Mouse (Mus musculus) gastrocnemius, adult 8-10 months (tissue): ENCODE measurements around the gene Gm13285. TPM values are rescaled to one million over a fixed set of nuclear protein-coding genes. Genes with fewer than 3 reads are reported as not detected.
"Not testable (repeated sequence)": the region's sequence is repeated elsewhere in the genome, so short reads cannot be mapped to it uniquely, and the experiment has no call there.

Experiments used
- DNase-seq, 2 experiments: peaks; one replicate each; pipeline ENCODE4 v3.0.0; 2022; ENCODE audit warnings: low spot score in 2 of 2
- total RNA-seq, 4 experiments: library from RNA; stranded (reverse); gene quantifications; 2 replicates each; pipeline ENCODE4 v1.2.4; 2022

The Gm13285 gene
- total RNA-seq, 4 experiments from 2014 or later: not detected

DNA sequence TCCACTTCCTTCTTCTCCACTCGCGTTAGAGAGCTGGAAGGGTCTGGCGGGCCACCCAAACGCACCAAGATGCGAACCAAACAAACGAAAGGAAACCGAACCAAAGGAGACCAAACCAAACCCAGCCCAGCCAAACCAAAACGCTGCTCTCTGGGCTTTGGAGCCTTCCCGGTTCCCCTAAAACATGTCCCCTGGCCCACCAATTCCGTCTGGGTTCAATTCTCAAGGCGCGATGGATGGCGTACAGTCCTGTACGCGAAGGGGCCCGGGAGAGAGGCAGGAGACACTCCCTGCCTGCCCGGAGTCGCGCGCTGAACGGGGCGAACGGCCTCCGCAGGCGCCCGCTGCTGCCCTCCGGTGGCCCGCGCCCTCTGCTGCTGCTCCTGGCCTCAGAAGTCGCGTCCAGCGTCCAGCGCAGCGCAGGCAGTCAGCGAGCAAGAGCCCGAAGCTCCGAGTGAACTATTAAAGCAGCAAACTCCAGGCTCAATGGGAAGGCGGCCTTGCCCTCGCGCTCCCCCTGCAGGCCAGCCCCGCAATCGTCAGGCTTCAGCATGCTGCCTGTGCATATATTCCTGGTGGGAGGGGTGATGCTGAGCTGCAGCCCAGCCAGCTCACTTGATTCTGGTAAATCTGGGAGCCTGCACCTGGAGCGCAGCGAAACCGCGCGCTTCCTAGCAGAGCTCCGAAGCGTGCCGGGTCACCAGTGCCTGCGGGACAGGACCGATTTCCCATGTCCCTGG, 5.4 kb upstream of the Gm13285 start, which contains the start of gene Gm13275:
Gene Gm13275 (plus strand): TSS at position 552 of the 740 bp plus-strand sequence.
- peak; percentile 63 for DNase-seq

GRCm38 (mm10) chr4:88797097-88797496, 2.4 kb upstream of the Gm13285 start, which contains the start of gene Gm13279:
TSS of gene Gm13279 (plus strand) at chr4:88797397.
- DNase-seq: not testable (repeated sequence)

- not testable (repeated sequence) for DNase-seq
Observed at GRCm38 (mm10) chr4:88802954-88803353, 3.5 kb downstream of the Gm13285 start, which contains the start of gene Gm13287. TSS of gene Gm13287 (plus strand) at chr4:88803254.

- DNase-seq: not testable (repeated sequence)
Observed at GRCm38 (mm10) chr4:88805231-88805630, 5.8 kb downstream of the Gm13285 start, which contains the start of gene Gm13288. TSS of gene Gm13288 (plus strand) at chr4:88805531.

- DNase-seq: peak in 1 of 2 experiments; percentile 10
Observed at GRCm38 (mm10) chr4:88805761-88806160, 6.3 kb downstream of the Gm13285 start.

GRCm38 (mm10) chr4:88815928-88816327, 16.5 kb downstream of the Gm13285 start, which contains the start of gene Ifna7:
TSS of gene Ifna7 (plus strand) at chr4:88816228.
- DNase-seq: no peak

- DNase-seq: no peak
Observed at GRCm38 (mm10) chr4:88819659-88820058, 20.2 kb downstream of the Gm13285 start, which contains the start of gene Ifna11. TSS of gene Ifna11 (plus strand) at chr4:88819959.

GRCm38 (mm10) chr4:88822995-88823394, 23.5 kb downstream of the Gm13285 start:
- DNase-seq: no peak

DNA sequence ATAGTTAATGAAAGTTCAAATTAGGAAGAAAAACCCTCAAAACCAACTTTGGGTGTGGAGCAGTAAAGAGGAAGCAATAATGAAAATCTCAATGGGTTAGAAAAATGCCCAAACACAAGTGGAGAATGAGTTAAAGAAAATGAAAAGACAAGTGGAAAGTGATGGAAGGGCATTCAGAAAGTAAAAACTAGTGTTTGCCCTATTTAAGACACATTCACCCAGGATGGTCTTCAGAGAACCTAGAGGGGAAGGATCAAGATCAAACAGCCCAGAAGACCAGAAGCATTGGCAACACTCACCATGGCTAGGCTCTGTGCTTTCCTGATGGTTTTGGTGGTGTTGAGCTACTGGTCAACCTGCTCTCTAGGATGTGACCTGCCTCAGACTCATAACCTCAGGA, 27.7 kb downstream of the Gm13285 start, which contains the start of gene Ifna6:
Gene Ifna6 (plus strand): TSS at position 301 of the 400 bp plus-strand sequence.
- DNase-seq: not testable (repeated sequence)

- DNase-seq: no peak
Observed at GRCm38 (mm10) chr4:88830523-88830922, 31.1 kb downstream of the Gm13285 start.

DNA sequence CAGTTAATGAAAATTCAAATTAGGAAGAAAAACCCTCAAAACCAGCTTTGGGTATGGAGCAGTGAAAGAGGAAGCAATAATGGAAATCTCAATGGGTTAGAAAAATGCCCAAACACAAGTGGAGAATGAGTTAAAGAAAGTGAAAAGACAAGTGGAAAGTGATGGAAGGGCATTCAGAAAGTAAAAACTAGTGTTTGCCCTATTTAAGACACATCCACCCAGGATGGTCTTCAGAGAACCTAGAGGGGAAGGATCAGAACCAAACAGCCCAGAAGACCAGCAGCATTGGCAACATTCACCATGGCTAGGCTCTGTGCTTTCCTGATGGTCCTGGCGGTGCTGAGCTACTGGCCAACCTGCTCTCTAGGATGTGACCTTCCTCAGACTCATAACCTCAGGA, 35.8 kb downstream of the Gm13285 start, which contains the start of gene Ifna5:
Gene Ifna5 (plus strand): TSS at position 301 of the 400 bp plus-strand sequence.
- DNase-seq: not testable (repeated sequence)

- no peak for DNase-seq
Observed at GRCm38 (mm10) chr4:88838828-88839227, 39.4 kb downstream of the Gm13285 start.

DNA sequence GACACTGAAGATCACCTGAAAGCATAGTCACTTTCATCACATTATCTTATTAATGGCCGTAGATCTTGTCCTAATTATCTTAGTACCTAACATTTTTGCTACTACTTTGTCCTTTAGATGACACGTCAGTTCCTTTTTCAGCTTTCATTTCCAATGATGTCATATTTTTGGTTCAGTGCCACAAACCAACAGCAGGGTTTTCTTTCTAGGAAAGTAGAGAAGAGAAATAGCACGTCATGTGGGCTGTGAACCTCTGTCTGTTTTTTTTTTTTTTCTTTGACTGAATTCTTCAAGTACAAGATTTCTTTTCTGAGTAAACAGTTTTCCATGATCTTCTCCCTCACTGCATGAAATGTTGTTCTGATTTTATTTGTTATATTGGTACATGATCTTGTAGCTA, 40.6 kb downstream of the Gm13285 start:
- no peak for DNase-seq

- no peak for DNase-seq
Observed at GRCm38 (mm10) chr4:88841438-88841911, 42.0 kb downstream of the Gm13285 start, which contains the start of gene Ifna4. TSS of gene Ifna4 (plus strand) at chr4:88841861.

GRCm38 (mm10) chr4:88845334-88845733, 45.9 kb downstream of the Gm13285 start:
- no peak for DNase-seq

DNA sequence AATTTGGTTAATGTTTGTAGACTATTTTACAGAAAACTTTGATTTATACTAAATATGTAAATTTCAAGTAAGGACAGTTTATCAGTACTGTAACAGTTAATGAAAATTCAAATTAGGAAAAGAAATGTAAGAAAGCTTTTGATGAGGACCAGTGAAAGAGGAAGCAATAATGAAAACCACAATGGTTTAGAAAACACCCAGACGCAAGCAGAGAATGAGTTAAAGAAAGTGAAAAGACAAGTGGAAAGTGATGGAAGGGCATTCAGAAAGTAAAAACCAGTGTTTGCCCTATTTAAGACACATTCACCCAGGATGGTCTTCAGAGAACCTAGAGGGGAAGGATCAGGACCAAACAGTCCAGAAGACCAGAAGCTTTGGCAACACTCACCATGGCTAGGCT, 50.2 kb downstream of the Gm13285 start, which contains the start of gene Ifna1:
Gene Ifna1 (plus strand): TSS at position 390 of the 400 bp plus-strand sequence.
- DNase-seq: no peak

Other genes with a start within 250 kb of the Gm13285 start
- gene Ifna15, start 241.4 kb upstream of the Gm13285 start, total RNA-seq: not detected
- gene Ifna14, start 227.9 kb upstream of the Gm13285 start, total RNA-seq: not detected
- not detected for gene Ifna9, start 207.3 kb upstream of the Gm13285 start, total RNA-seq
- gene Ifna12, start 196.3 kb upstream of the Gm13285 start, total RNA-seq: not detected
- not detected for gene C87499, start 165.3 kb upstream of the Gm13285 start, total RNA-seq
- gene Ifna13, start 155.2 kb upstream of the Gm13285 start, total RNA-seq: not detected
- gene Ifna16, start 122.7 kb upstream of the Gm13285 start, total RNA-seq: not detected
- not detected for gene Ifna2, start 115.8 kb upstream of the Gm13285 start, total RNA-seq
- not detected for gene Ifnab, start 108.3 kb upstream of the Gm13285 start, total RNA-seq
- under 1 TPM in 3 of 4 experiments, not detected in 1; 0.24 to 0.51 (median 0.38) TPM for gene Gm26566, start 77.9 kb upstream of the Gm13285 start, total RNA-seq
- gene Klhl9, start 77.2 kb upstream of the Gm13285 start, total RNA-seq: 10 to 100 TPM; 54.5 to 64.5 (median 57.9) TPM
- gene Gm13271, start 44.8 kb upstream of the Gm13285 start, total RNA-seq: not detected
- gene Gm13283, start 39.5 kb upstream of the Gm13285 start, total RNA-seq: not detected
- not detected for gene Gm13290, start 25.8 kb upstream of the Gm13285 start, total RNA-seq
- gene Gm13289, start 22.7 kb upstream of the Gm13285 start, total RNA-seq: not detected
- gene Gm13272, start 19.8 kb upstream of the Gm13285 start, total RNA-seq: not detected
- gene Ifnz, start 17.5 kb upstream of the Gm13285 start, total RNA-seq: not detected
- gene Gm13276, start 14.0 kb upstream of the Gm13285 start, total RNA-seq: not detected
- not detected for gene Gm13277, start 11.0 kb upstream of the Gm13285 start, total RNA-seq
- gene Gm13278, start 8.1 kb upstream of the Gm13285 start, total RNA-seq: not detected
- gene Gm13275, start 5.2 kb upstream of the Gm13285 start, total RNA-seq: not detected
- gene Gm13279, start 2.3 kb upstream of the Gm13285 start, total RNA-seq: not detected
- not detected for gene Gm13287, start 3.6 kb downstream of the Gm13285 start, total RNA-seq
- not detected for gene Gm13288, start 5.9 kb downstream of the Gm13285 start, total RNA-seq
- not detected for gene Ifna7, start 16.6 kb downstream of the Gm13285 start, total RNA-seq
- not detected for gene Ifna11, start 20.3 kb downstream of the Gm13285 start, total RNA-seq
- gene Ifna6, start 27.8 kb downstream of the Gm13285 start, total RNA-seq: not detected
- not detected for gene Ifna5, start 35.9 kb downstream of the Gm13285 start, total RNA-seq
- not detected for gene Ifna4, start 42.2 kb downstream of the Gm13285 start, total RNA-seq
- gene Ifna1, start 50.4 kb downstream of the Gm13285 start, total RNA-seq: not detected
- not detected for gene Ifne, start 80.5 kb downstream of the Gm13285 start, total RNA-seq